Mouse (Mus musculus) MEL (cell line): ENCODE data around the gene Dthd1. TPM values are rescaled to one million over a fixed set of nuclear protein-coding genes. Genes with fewer than 3 reads are reported as not detected.

Source experiments
- DNase-seq: peaks from one replicate; pipeline ENCODE4 v3.0.0; 2011; ENCODE audit warnings: low read depth, low spot score
- H3K27ac ChIP-seq: 2 replicates; pipeline ENCODE4 v1.5.1; 2012; ENCODE audit warnings: low read depth, mild to moderate bottlenecking, control low read depth, low read length, moderate library complexity; ENCODE audit not compliant: control insufficient read depth
- H3K27me3 ChIP-seq, 2 experiments: fragments of 150-350 bp in 1 of 2; sonication (generic) in 1 of 2; 2 replicates each; pipeline ENCODE4 v1.6.1; 2012; ENCODE audit warnings: low read length in 2 of 2, mild to moderate bottlenecking in 2 of 2, improper control_type of control experiment in 1 of 2, moderate library complexity in 1 of 2; ENCODE audit not compliant: insufficient read depth in 2 of 2, control insufficient read depth in 1 of 2
- H3K36me3 ChIP-seq, 2 experiments: 2 replicates each; pipeline ENCODE4 v1.6.1; 2012 to 2014; ENCODE audit warnings: low read length in 2 of 2, improper control_type of control experiment in 1 of 2, inconsistent platforms in 1 of 2, mild to moderate bottlenecking in 1 of 2; ENCODE audit not compliant: insufficient read depth in 2 of 2, control insufficient read depth in 1 of 2
- H3K4me1 ChIP-seq, 2 experiments: fragments of 150-350 bp in 1 of 2; sonication (generic) in 1 of 2; 2 replicates each; pipeline ENCODE4 v1.6.1; 2012; ENCODE audit warnings: low read length in 2 of 2, improper control_type of control experiment in 1 of 2, mild to moderate bottlenecking in 1 of 2; ENCODE audit not compliant: insufficient read depth in 2 of 2, control insufficient read depth in 1 of 2
- H3K4me3 ChIP-seq, 2 experiments: fragments of 150-350 bp in 1 of 2; sonication (generic) in 1 of 2; 2 replicates each; pipeline ENCODE4 v1.5.1; 2012; ENCODE audit warnings: low read depth in 2 of 2, low read length in 2 of 2, mild to moderate bottlenecking in 2 of 2, moderate library complexity in 2 of 2, control low read depth in 1 of 2, improper control_type of control experiment in 1 of 2; ENCODE audit not compliant: control insufficient read depth in 1 of 2, insufficient read depth in 1 of 2
- H3K79me2 ChIP-seq: 2 replicates; pipeline ENCODE4 v1.6.1; 2012; ENCODE audit warnings: mild to moderate bottlenecking, low read length, moderate library complexity; ENCODE audit not compliant: control insufficient read depth, poor library complexity, insufficient read depth
- H3K9ac ChIP-seq: 2 replicates; pipeline ENCODE4 v1.6.1; 2012; ENCODE audit warnings: low read depth, mild to moderate bottlenecking, control low read depth, low read length, moderate library complexity; ENCODE audit not compliant: control insufficient read depth, poor library complexity, severe bottlenecking
- H3K9me3 ChIP-seq: fragments of 150-350 bp; sonication (generic); replicated peaks from 2 replicates; pipeline ENCODE4 v1.6.1; 2012; ENCODE audit warnings: mild to moderate bottlenecking, low read length, improper control_type of control experiment, moderate library complexity; ENCODE audit not compliant: insufficient read depth
- CHD1 ChIP-seq: IDR thresholded peaks from 2 replicates; pipeline ENCODE4 v1.6.1; 2012; ENCODE audit warnings: low read depth, mild to moderate bottlenecking, inconsistent platforms, low read length, improper control_type of control experiment
- CHD2 ChIP-seq: IDR thresholded peaks from 2 replicates; pipeline ENCODE4 v1.6.1; 2011; ENCODE audit warnings: low read length, improper control_type of control experiment
- E2F4 ChIP-seq: IDR thresholded peaks from 2 replicates; pipeline ENCODE4 v1.6.1; 2011; ENCODE audit warnings: low read depth, low read length, improper control_type of control experiment, borderline replicate concordance
- GATA1 ChIP-seq: IDR thresholded peaks from 2 replicates; pipeline ENCODE4 v1.6.1; 2011; ENCODE audit warnings: low read depth, low read length, improper control_type of control experiment
- JUND ChIP-seq: IDR thresholded peaks from 2 replicates; pipeline ENCODE4 v1.6.1; 2011; ENCODE audit warnings: low read depth, mild to moderate bottlenecking, improper control_type of control experiment, low read length
- KAT2A ChIP-seq: conservative IDR thresholded peaks from 2 replicates; pipeline ENCODE4 v1.6.1; 2012; ENCODE audit warnings: low read depth, low read length, improper control_type of control experiment, inconsistent platforms
- MAFK ChIP-seq: IDR thresholded peaks from 2 replicates; pipeline ENCODE4 v1.6.1; 2011; ENCODE audit warnings: low read depth, mild to moderate bottlenecking, low read length, improper control_type of control experiment, borderline replicate concordance
- MYB ChIP-seq: IDR thresholded peaks from 2 replicates; pipeline ENCODE4 v1.6.1; 2011; ENCODE audit warnings: mild to moderate bottlenecking, low read depth, low read length, improper control_type of control experiment
- NELFE ChIP-seq: IDR thresholded peaks from 2 replicates; pipeline ENCODE4 v1.6.1; 2011; ENCODE audit warnings: low read depth, low read length, improper control_type of control experiment
- POLR2A ChIP-seq, 2 experiments: IDR thresholded peaks; 2 replicates each; pipeline ENCODE4 v1.6.1; 2011 to 2012; ENCODE audit warnings: low read length in 2 of 2, mild to moderate bottlenecking in 2 of 2, control low read depth in 1 of 2, improper control_type of control experiment in 1 of 2, low read depth in 1 of 2, moderate library complexity in 1 of 2; ENCODE audit not compliant: control insufficient read depth in 1 of 2, insufficient read depth in 1 of 2, poor library complexity in 1 of 2
- RCOR1 ChIP-seq: IDR thresholded peaks from 2 replicates; pipeline ENCODE4 v1.6.1; 2012; ENCODE audit warnings: low read depth, mild to moderate bottlenecking, inconsistent platforms, low read length, improper control_type of control experiment
- SIN3A ChIP-seq: IDR thresholded peaks from 2 replicates; pipeline ENCODE4 v1.6.1; 2012; ENCODE audit warnings: low read length, improper control_type of control experiment, inconsistent platforms
- TBP ChIP-seq: IDR thresholded peaks from 2 replicates; pipeline ENCODE4 v1.8.0; 2011; ENCODE audit warnings: low read depth, low read length, improper control_type of control experiment
- UBTF ChIP-seq: IDR thresholded peaks from 2 replicates; pipeline ENCODE4 v1.6.1; 2012; ENCODE audit warnings: low read depth, mild to moderate bottlenecking, inconsistent platforms, low read length, improper control_type of control experiment, moderate library complexity, borderline replicate concordance; ENCODE audit not compliant: insufficient read depth
- USF1 ChIP-seq: IDR thresholded peaks from 2 replicates; pipeline ENCODE4 v1.6.1; 2014; ENCODE audit warnings: low read depth, mild to moderate bottlenecking, inconsistent platforms, low read length, improper control_type of control experiment, moderate library complexity
- USF2 ChIP-seq, 2 experiments: IDR thresholded peaks; 2 replicates each; pipeline ENCODE4 v1.6.1; 2011 to 2012; ENCODE audit warnings: improper control_type of control experiment in 2 of 2, low read length in 2 of 2, borderline replicate concordance in 1 of 2, inconsistent platforms in 1 of 2, low read depth in 1 of 2, mild to moderate bottlenecking in 1 of 2; ENCODE audit not compliant: insufficient read depth in 1 of 2
- ZMIZ1 ChIP-seq: IDR thresholded peaks from 2 replicates; pipeline ENCODE4 v1.6.1; 2012; ENCODE audit warnings: low read depth, mild to moderate bottlenecking, inconsistent platforms, low read length, improper control_type of control experiment, moderate library complexity
- polyA plus RNA-seq, 2 experiments: library from polyadenylated mRNA; stranded (reverse) in 1 of 2; unstranded in 1 of 2; fragments of >175 nt in 1 of 2; fragments of >200 nt in 1 of 2; gene quantifications; 2 replicates each; pipeline versions ENCODE4 v1.2.1 to v1.2.4; 2012; ENCODE audit warnings: low replicate concordance in 2 of 2, low read depth in 1 of 2; ENCODE audit not compliant: insufficient read length in 2 of 2, insufficient read depth in 1 of 2, missing spikeins in 1 of 2
- total RNA-seq: library from RNA; depleted of rRNA; stranded (reverse); fragments of 300-350 nt; gene quantifications from 2 replicates; pipeline ENCODE4 v1.2.3, GENCODE M21; 2012

Dthd1 gene
- total and polyA plus RNA-seq, 3 experiments, result not detected

DNA sequence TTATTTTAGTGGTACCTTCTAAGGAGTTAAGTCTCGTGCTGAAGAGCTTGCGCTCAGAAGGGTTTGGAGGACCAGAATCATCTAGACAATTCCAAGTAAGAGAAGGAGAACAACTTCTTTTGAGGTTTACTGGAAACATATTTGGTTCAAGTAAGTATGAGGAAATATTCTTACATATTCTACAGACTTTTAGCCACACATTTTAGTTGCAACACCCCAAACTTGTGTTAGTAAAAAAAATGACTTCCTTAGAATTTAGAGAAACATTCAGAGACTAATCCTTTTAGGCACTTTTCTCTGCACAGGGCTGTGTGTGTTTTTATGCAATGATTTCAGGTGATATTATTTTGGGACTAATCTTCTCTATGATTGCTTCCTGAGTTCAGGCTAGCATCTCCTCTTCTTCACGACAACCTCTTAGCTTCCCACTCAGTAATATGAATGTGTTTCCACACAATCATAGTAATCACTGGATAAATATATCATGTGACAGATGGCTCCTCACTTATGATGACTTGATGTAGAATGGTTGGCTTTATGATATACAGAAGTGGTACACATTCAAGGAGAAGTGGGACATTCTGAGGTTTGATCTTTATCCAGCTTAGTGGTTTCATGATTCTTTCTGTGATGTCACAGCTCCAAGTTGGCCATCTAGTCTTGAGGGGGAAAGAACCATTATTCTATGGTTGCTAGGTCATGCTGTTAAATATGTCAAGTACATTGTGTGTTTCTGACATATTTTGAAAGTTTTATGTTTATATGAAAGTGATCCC, 29.5 kb downstream of the Dthd1 start:
- Histone ChIP-seq H3K27ac (no peak overlapping the region), H3K4me1 (no peaks in the 10 kb centered on the region), H3K4me3 (no peak overlapping the region), H3K9me3 (no peaks in the 10 kb centered on the region), H3K79me2 (no peaks in the 10 kb centered on the region), H3K27me3 (no peaks in the 10 kb centered on the region), H3K9ac (no peak overlapping the region), H3K36me3 (no peaks in the 10 kb centered on the region)
- no peak for TF ChIP-seq POLR2A (IDR thresholded peaks at IDR 0.05; ENCODE audit: control insufficient read depth in 1 of 2, insufficient read depth in 1 of 2, low read depth in 1 of 2, low read length in 2 of 2, poor library complexity in 1 of 2)
- TF ChIP-seq RCOR1, result no peak
- no peak for TF ChIP-seq NELFE
- TF ChIP-seq MYB, result no peak
- TF ChIP-seq USF1, result no peak
- no peak for TF ChIP-seq UBTF
- no peak for TF ChIP-seq GATA1
- no peak for TF ChIP-seq E2F4
- DNase-seq, result no peak

DNA sequence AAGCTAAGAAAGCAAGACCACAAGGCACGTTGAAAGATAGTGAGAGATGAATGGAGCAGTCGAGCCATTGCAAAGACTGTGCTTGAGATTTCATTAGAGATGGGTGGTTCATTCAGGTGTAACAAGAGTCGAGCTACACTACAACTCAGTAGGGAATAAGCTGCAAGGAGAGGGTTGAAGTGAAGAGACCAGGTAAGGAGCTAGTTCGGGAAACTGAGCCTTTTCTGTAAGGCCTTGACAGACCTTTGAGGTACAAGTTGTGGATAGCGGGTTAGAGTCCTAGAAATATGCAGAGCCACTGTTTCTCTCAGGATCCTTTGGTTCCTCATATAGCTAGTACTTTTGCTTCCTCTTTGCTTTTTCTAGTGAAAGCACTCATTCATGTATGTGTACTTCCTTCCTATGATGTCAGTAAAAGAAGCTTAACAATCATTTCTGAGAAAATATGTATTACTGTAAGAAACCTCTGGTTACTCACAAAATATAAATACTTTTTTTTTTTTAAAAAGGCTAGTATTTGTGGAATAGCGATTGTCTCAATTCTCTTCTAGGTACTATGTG, 33.0 kb downstream of the Dthd1 start:
- H3K9ac ChIP-seq, result no peak overlapping the region

DNA sequence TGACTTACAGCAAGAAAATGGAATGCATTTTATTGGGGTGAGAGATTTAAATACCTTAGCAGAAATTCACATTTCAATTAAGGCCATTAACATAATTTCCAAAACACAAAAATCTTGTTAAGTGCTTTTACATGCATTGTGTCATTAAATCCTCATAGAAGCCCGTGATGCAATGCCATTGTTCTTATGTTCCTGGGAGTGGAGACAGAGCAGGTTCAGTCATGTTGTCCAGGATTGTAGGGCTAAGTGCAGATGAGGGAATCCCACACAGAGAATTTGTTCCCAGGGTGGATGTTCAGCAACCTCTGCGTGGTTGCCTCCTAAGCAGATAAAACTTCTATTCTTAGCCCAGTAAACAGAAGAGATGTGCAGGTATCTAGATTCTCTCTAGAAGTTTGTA, 37.7 kb downstream of the Dthd1 start:
- no peaks in the 10 kb centered on the region for H3K27me3 ChIP-seq
- TF ChIP-seq USF2 (IDR thresholded peaks at IDR 0.05; ENCODE audit: borderline replicate concordance in 1 of 2, insufficient read depth in 1 of 2, low read depth in 1 of 2, low read length in 2 of 2), result no peak
- TF ChIP-seq CHD2, result no peak
- TF ChIP-seq JUND, result no peak
- TF ChIP-seq CHD1, result no peak
- no peak for TF ChIP-seq RCOR1
- no peak for TF ChIP-seq SIN3A
- no peak for TF ChIP-seq MAFK
- TF ChIP-seq E2F4, result no peak
- no peak for TF ChIP-seq POLR2A (IDR thresholded peaks at IDR 0.05; ENCODE audit: control insufficient read depth in 1 of 2, insufficient read depth in 1 of 2, low read depth in 1 of 2, low read length in 2 of 2, poor library complexity in 1 of 2)
- TF ChIP-seq ZMIZ1, result no peak
- TF ChIP-seq TBP, result no peak
- TF ChIP-seq KAT2A, result no peak
- TF ChIP-seq USF1, result no peak
- TF ChIP-seq, all 39 proteins: peak for 0
- Histone ChIP-seq H3K9ac (no peak overlapping the region), H3K79me2 (no peaks in the 10 kb centered on the region), H3K4me1 (no peaks in the 10 kb centered on the region), H3K36me3 (no peaks in the 10 kb centered on the region), H3K27ac (no peak overlapping the region), H3K4me3 (no peak overlapping the region), H3K9me3 (no peaks in the 10 kb centered on the region)
- DNase-seq, result no peak

More for the DNA sequence above, 33.0 kb downstream of the Dthd1 start:
- Histone ChIP-seq H3K9me3 (no peaks in the 10 kb centered on the region), H3K4me1 (no peaks in the 10 kb centered on the region), H3K27me3 (no peaks in the 10 kb centered on the region), H3K27ac (no peak overlapping the region), H3K79me2 (no peaks in the 10 kb centered on the region), H3K36me3 (no peaks in the 10 kb centered on the region), H3K4me3 (no peak overlapping the region)
- no peak for DNase-seq
- no peak for TF ChIP-seq MYB
- no peak for TF ChIP-seq ZMIZ1
